Comparison of ENCODE assay signal across 19 mouse cellular contexts in the genomic region with DNA sequence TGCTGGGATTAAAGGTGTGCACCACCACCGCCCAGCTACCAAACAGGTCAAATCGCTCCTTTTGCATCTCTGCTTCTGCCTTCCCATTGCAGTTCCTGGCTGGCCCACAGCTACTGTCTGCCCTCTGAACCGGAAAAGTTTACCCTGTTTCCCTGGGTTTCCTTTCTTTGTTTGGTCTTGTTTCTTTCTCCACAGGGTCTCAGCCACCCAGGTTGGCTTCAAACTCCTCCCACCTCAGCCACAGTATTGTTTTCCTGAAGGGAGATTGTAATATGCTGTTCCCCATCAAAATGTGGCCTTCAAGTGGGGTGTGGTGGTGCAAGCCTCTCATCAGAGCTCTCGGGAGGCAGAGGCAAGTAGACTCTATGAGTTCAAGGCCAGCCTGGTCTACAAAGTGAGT. TPM values are rescaled to one million over a fixed set of nuclear protein-coding genes. Genes with fewer than 3 reads are reported as not detected.
A peak's percentile ranks its signal among the peaks of the same experiment; 100 is the strongest.
DNase-seq lines count a peak whose midpoint lies in the region; ATAC-seq and TF ChIP-seq lines count a peak whose summit lies in the region.
"Had no signal": no experiment of that assay in that cellular context is flagged by ENCODE, and none has a peak within 500 bp of the region (broad histone marks: within the 10 kb centered on the region; RNA-seq: fewer than 3 reads in every experiment).

No protein-coding gene starts in this region.

- WGBS in forebrain, embryonic 15.5 days = 64% methylated on average over 4 of the region's 4 CpGs
- WGBS in forebrain, postnatal 0 days = 62% methylated on average over 4 of the region's 4 CpGs
- 63% methylated on average over 4 of the region's 4 CpGs for whole genome bisulfite sequencing in midbrain, embryonic 10.5 days
- WGBS in midbrain, embryonic 16.5 days = 56% methylated on average over 4 of the region's 4 CpGs

- H3K9me3 ChIP-seq in forebrain, embryonic 15.5 days = no peaks in the 10 kb centered on the region
- H3K9me3 ChIP-seq in forebrain, postnatal 0 days (ENCODE audit: low read length) = no peaks in the 10 kb centered on the region
- no peaks in the 10 kb centered on the region for H3K9me3 ChIP-seq in midbrain, embryonic 10.5 days (replicated peaks)
- H3K9me3 ChIP-seq in midbrain, embryonic 16.5 days (replicated peaks; ENCODE audit: control insufficient read depth, low read length, poor library complexity, severe bottlenecking) = no peaks in the 10 kb centered on the region
- H3K9me3 ChIP-seq: embryonic facial prominence, embryonic 13.5 days; hindbrain, embryonic 15.5 days had no signal

- no peak for ATAC-seq in forebrain, embryonic 15.5 days (replicated peaks)
- no peak for ATAC-seq in forebrain, postnatal 0 days
- no peak for ATAC-seq in midbrain, embryonic 16.5 days
- ATAC-seq: activated CD4-positive, CD25-positive, alpha-beta regulatory T cell, adult 4 months; inflammation-experienced regulatory T-cells, adult 6 months had no signal

- peaks cover 69% of the 10 kb centered on the region for H3K4me1 ChIP-seq in forebrain, embryonic 15.5 days
- peaks cover 48% of the 10 kb centered on the region for H3K4me1 ChIP-seq in forebrain, postnatal 0 days (ENCODE audit: insufficient read depth)
- peaks cover 97% of the 10 kb centered on the region for H3K4me1 ChIP-seq in midbrain, embryonic 10.5 days
- peaks cover 66% of the 10 kb centered on the region for H3K4me1 ChIP-seq in midbrain, embryonic 16.5 days (ENCODE audit: control insufficient read depth, insufficient read depth, low read length)

- no peak overlapping the region for H3K4me3 ChIP-seq in forebrain, embryonic 15.5 days
- H3K4me3 ChIP-seq in forebrain, postnatal 0 days (ENCODE audit: low read depth, low read length) = no peak overlapping the region
- no peak overlapping the region for H3K4me3 ChIP-seq in midbrain, embryonic 10.5 days
- no peak overlapping the region for H3K4me3 ChIP-seq in midbrain, embryonic 16.5 days (ENCODE audit: low read depth, low read length)
- H3K4me3 ChIP-seq: embryonic facial prominence, embryonic 13.5 days; gastrocnemius, adult 2 months; heart, embryonic 12.5 days; hindbrain, embryonic 15.5 days had no signal

- no peak for TF ChIP-seq CTCF in forebrain, postnatal 0 days (IDR thresholded peaks at IDR 0.05; ENCODE audit: low read depth)

- H3K4me2 ChIP-seq in forebrain, embryonic 15.5 days (replicated peaks) = no peak overlapping the region
- no peak overlapping the region for H3K4me2 ChIP-seq in forebrain, postnatal 0 days (ENCODE audit: low read depth)
- no peak overlapping the region for H3K4me2 ChIP-seq in midbrain, embryonic 16.5 days (ENCODE audit: low read length)
- H3K4me2 ChIP-seq: embryonic facial prominence, embryonic 13.5 days; heart, embryonic 12.5 days; hindbrain, embryonic 15.5 days had no signal

- no peaks in the 10 kb centered on the region for H3K27me3 ChIP-seq in forebrain, embryonic 15.5 days
- no peaks in the 10 kb centered on the region for H3K27me3 ChIP-seq in forebrain, postnatal 0 days (ENCODE audit: insufficient read depth, low read length)
- peaks cover 17% of the 10 kb centered on the region; the same call in 1 of the 2 replicates for H3K27me3 ChIP-seq in midbrain, embryonic 10.5 days (ENCODE audit: low read depth, poor library complexity, severe bottlenecking)
- no peaks in the 10 kb centered on the region for H3K27me3 ChIP-seq in midbrain, embryonic 16.5 days (ENCODE audit: control insufficient read depth, insufficient read depth, low read depth, low read length)
- H3K27me3 ChIP-seq: embryonic facial prominence, embryonic 13.5 days; hindbrain, embryonic 15.5 days had no signal

- no peak overlapping the region for H3K9ac ChIP-seq in forebrain, embryonic 15.5 days (replicated peaks)
- no peak overlapping the region for H3K9ac ChIP-seq in forebrain, postnatal 0 days
- H3K9ac ChIP-seq in midbrain, embryonic 16.5 days (ENCODE audit: low read depth, low read length) = no peak overlapping the region
- H3K9ac ChIP-seq: embryonic facial prominence, embryonic 13.5 days; heart, embryonic 12.5 days; hindbrain, embryonic 15.5 days had no signal

- H3K27ac ChIP-seq in forebrain, embryonic 15.5 days (replicated peaks) = 0 out of 2 replicates have a peak overlapping the region, but pooled peaks have one; percentile 3
- H3K27ac ChIP-seq in forebrain, postnatal 0 days (ENCODE audit: low read depth, low read length) = no peak overlapping the region
- peak overlapping the region; percentile 67 for H3K27ac ChIP-seq in midbrain, embryonic 10.5 days (replicated peaks)
- no peak overlapping the region for H3K27ac ChIP-seq in midbrain, embryonic 16.5 days (ENCODE audit: low read length)
- H3K27ac ChIP-seq: embryonic facial prominence, embryonic 13.5 days; gastrocnemius, adult 2 months had no signal

- no peaks in the 10 kb centered on the region for H3K36me3 ChIP-seq in forebrain, embryonic 15.5 days
- H3K36me3 ChIP-seq in forebrain, postnatal 0 days (ENCODE audit: insufficient read depth) = peaks cover 18% of the 10 kb centered on the region; the same call in 1 of the 2 replicates
- H3K36me3 ChIP-seq in midbrain, embryonic 10.5 days = peaks cover 22% of the 10 kb centered on the region
- no peaks in the 10 kb centered on the region for H3K36me3 ChIP-seq in midbrain, embryonic 16.5 days (ENCODE audit: control insufficient read depth, insufficient read depth, low read length)
- H3K36me3 ChIP-seq: hindbrain, embryonic 15.5 days had no signal

- no peak for DNase-seq in forebrain, postnatal 0 days
- no peak for DNase-seq in midbrain, embryonic 10.5 days (ENCODE audit: low spot score)
- peak; percentile 78 for DNase-seq in R1 (ENCODE audit: low read depth, low spot score)
- no peak for DNase-seq in spleen, postnatal 10 days (ENCODE audit: low spot score in 2 of 2)
- DNase-seq: adrenal gland, postnatal 14 days; cerebellum, adult 11-12 months; cerebellum, adult 9-10 months; cerebellum, postnatal 36 days; gastrocnemius, adult 2 months; gastrocnemius, postnatal 25 days had no signal

RNA-seq across cellular contexts. Expression of a gene that starts 2.4 kb away (rescaled TPM):
- 2.7 and 3.1 TPM in 2 replicates for polyA plus RNA-seq in forebrain, embryonic 15.5 days (2015; fragmentation: Nextera tagmentation; extraction: Ambion mirVana)
- total RNA-seq in forebrain, postnatal 0 days (2014; rRNA removed) = 9.5 and 12.3 TPM in 2 replicates
- 1.8 and 3.0 TPM in 2 replicates for polyA plus RNA-seq in forebrain, postnatal 0 days (2015; fragmentation: Nextera tagmentation; extraction: Ambion mirVana)
- 1.2 and 1.9 TPM in 2 replicates for polyA plus RNA-seq in midbrain, embryonic 10.5 days (2016; fragmentation: Nextera tagmentation; extraction: Ambion mirVana)
- 4.4 and 5.1 TPM in 2 replicates for polyA plus RNA-seq in midbrain, embryonic 16.5 days (2015; fragmentation: Nextera tagmentation; extraction: Ambion mirVana)

RNA-seq across cellular contexts. Expression of a gene that starts 8.7 kb away (rescaled TPM):
- polyA plus RNA-seq in forebrain, embryonic 15.5 days (2015; fragmentation: Nextera tagmentation; extraction: Ambion mirVana) = 107 and 114 TPM in 2 replicates
- 137 and 184 TPM in 2 replicates for total RNA-seq in forebrain, postnatal 0 days (2014; rRNA removed)
- polyA plus RNA-seq in forebrain, postnatal 0 days (2015; fragmentation: Nextera tagmentation; extraction: Ambion mirVana) = 149 and 171 TPM in 2 replicates
- polyA plus RNA-seq in midbrain, embryonic 10.5 days (2016; fragmentation: Nextera tagmentation; extraction: Ambion mirVana) = 48.8 and 53.9 TPM in 2 replicates
- 165 and 178 TPM in 2 replicates for polyA plus RNA-seq in midbrain, embryonic 16.5 days (2015; fragmentation: Nextera tagmentation; extraction: Ambion mirVana)
- total RNA-seq: granulocyte monocyte progenitor cell, adult 5-6 weeks had no signal

RNA-seq across cellular contexts. Expression of a gene that starts 28.7 kb away (rescaled TPM):
- polyA plus RNA-seq in forebrain, embryonic 15.5 days (2015; fragmentation: Nextera tagmentation; extraction: Ambion mirVana) = 26.3 and 27.2 TPM in 2 replicates
- 10.5 and 13.1 TPM in 2 replicates for total RNA-seq in forebrain, postnatal 0 days (2014; rRNA removed)
- polyA plus RNA-seq in forebrain, postnatal 0 days (2015; fragmentation: Nextera tagmentation; extraction: Ambion mirVana) = 14.6 and 17.3 TPM in 2 replicates
- 45.0 and 50.7 TPM in 2 replicates for polyA plus RNA-seq in midbrain, embryonic 10.5 days (2016; fragmentation: Nextera tagmentation; extraction: Ambion mirVana)
- polyA plus RNA-seq in midbrain, embryonic 16.5 days (2015; fragmentation: Nextera tagmentation; extraction: Ambion mirVana) = 19.2 and 20.9 TPM in 2 replicates

RNA-seq across cellular contexts. Expression of a gene that starts 28.8 kb away (rescaled TPM):
- polyA plus RNA-seq in forebrain, embryonic 15.5 days (2015; fragmentation: Nextera tagmentation; extraction: Ambion mirVana) = 112 and 115 TPM in 2 replicates
- 40.1 and 43.1 TPM in 2 replicates for total RNA-seq in forebrain, postnatal 0 days (2014; rRNA removed)
- 52.4 and 59.8 TPM in 2 replicates for polyA plus RNA-seq in forebrain, postnatal 0 days (2015; fragmentation: Nextera tagmentation; extraction: Ambion mirVana)
- 148 and 166 TPM in 2 replicates for polyA plus RNA-seq in midbrain, embryonic 10.5 days (2016; fragmentation: Nextera tagmentation; extraction: Ambion mirVana)
- 48.9 and 57.3 TPM in 2 replicates for polyA plus RNA-seq in midbrain, embryonic 16.5 days (2015; fragmentation: Nextera tagmentation; extraction: Ambion mirVana)

RNA-seq across cellular contexts. Expression of a gene that starts 54.4 kb away (rescaled TPM):
- 22.2 and 25.9 TPM in 2 replicates for polyA plus RNA-seq in forebrain, embryonic 15.5 days (2015; fragmentation: Nextera tagmentation; extraction: Ambion mirVana)
- total RNA-seq in forebrain, postnatal 0 days (2014; rRNA removed) = 38.9 and 74.0 TPM in 2 replicates
- polyA plus RNA-seq in forebrain, postnatal 0 days (2015; fragmentation: Nextera tagmentation; extraction: Ambion mirVana) = 83.2 and 106 TPM in 2 replicates
- 6.0 and 8.6 TPM in 2 replicates for polyA plus RNA-seq in midbrain, embryonic 10.5 days (2016; fragmentation: Nextera tagmentation; extraction: Ambion mirVana)
- 65.8 and 95.2 TPM in 2 replicates for polyA plus RNA-seq in midbrain, embryonic 16.5 days (2015; fragmentation: Nextera tagmentation; extraction: Ambion mirVana)
- total RNA-seq: CH12.LX had no signal

Comparison
In these comparisons a context has a peak if more than half of its experiments do, and no peak if none do; other contexts are left out.
1. H3K27ac ChIP-seq: peak in forebrain, embryonic 15.5 days (single experiment) and midbrain, embryonic 10.5 days (single experiment); none in forebrain, postnatal 0 days (single experiment) and midbrain, embryonic 16.5 days (single experiment).